Mouse (Mus musculus) erythroid progenitor cell, adult 5-6 weeks (primary cell): Measurements from ENCODE around the gene Ubxn7. TPM values are rescaled to one million over a fixed set of nuclear protein-coding genes. Genes with fewer than 3 reads are reported as not detected.
A peak's percentile ranks its signal among the peaks of the same experiment; 100 is the strongest.

ENCODE experiments used
- ATAC-seq: replicated peaks from 2 replicates; pipeline ENCODE4 v1.8.0; 2016; ENCODE audit warnings: moderate number of reproducible peaks, mild to moderate bottlenecking, moderate TSS enrichment, inconsistent platforms; ENCODE audit not compliant: poor library complexity, low FRiP score, severe bottlenecking
- total RNA-seq, 2 experiments: library from RNA; stranded (forward) in 1 of 2; stranded (reverse) in 1 of 2; fragments of 150-400 nt in 1 of 2; fragments of 186-747, 209-891 nt in 1 of 2; gene quantifications; 2 replicates each; pipeline versions ENCODE4 v1.2.3 to v1.2.4; 2015 to 2017; ENCODE audit warnings: low replicate concordance in 2 of 2

Ubxn7 gene
- total RNA-seq, 2 experiments from 2014 or later = 31.6 to 31.9 TPM

DNA sequence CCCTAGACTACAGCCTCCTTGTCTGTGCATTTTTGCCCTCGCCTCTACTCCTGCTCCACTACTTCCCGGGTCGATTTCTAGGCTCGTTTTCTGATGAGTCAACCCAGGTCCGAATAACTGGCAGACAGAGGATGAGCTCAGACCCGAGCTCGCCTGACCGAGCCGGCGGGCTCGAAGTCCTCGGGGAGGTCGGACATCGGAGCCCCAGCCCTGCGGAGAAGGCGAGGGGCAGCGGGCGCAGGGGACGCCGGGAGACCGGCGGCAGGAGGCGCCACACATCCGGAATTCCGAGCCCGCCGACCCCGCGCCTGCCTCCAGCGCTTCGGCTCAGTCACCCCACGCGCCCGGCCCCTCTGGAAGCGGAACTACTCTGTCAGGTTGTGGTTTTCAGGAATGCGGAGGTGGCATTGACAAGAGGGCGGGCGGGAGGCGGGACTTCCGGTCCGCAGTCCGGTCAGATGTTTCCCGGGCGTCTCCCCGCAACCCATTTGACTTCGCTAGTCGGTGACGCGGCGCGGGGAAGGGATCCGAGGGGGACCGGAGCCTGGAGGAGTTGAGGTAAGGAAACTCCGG is 98.5 kb downstream of the Ubxn7 start, which contains the start of gene Pcyt1a:
Pcyt1a (plus strand) TSS at position 448 of the 573 bp plus-strand sequence.
- peak; percentile 89 for ATAC-seq

GRCm38 (mm10) chr16:32431047-32431591 is 99.1 kb downstream of the Ubxn7 start:
- ATAC-seq = peak; percentile 66

DNA sequence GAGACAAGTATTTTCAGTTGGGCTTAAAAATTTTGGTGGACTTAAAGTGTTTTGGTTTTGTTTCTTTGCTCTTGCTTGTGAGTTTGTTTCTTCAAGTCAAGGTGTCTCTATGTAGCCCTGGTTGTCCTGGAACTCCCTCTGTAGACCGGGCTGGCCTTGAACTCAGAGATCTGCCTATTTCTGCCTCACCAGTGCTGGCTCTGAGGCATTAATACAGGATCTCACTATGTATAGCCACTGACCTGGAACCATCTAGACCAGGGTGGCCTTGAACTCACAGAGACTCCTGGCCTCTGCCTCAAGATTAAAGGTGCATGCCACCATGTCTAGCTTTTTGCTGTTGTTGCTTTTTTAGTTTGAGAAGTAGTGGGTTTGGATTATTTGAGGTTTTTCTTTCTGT is 99.9 kb downstream of the Ubxn7 start:
- no peak for ATAC-seq

DNA sequence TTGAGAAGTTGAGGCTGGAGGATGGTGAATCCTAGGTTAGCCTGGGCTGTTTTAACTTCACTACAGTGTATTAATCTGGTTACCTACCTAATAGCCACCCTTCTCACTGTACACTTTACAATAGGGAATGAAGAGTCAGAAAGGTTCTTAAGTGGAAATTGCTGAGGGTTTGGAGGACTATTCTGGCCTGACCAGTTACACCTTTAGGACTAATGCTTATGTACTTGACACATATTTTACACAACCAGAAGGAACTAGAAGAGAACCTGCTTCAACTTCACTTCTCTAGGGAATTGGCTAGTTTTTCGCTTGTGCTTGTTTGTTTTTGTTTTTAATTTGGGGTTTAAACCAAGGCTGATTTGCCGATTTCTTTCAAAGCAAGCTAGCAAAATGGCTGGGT is 101.1 kb downstream of the Ubxn7 start:
- ATAC-seq = no peak

DNA sequence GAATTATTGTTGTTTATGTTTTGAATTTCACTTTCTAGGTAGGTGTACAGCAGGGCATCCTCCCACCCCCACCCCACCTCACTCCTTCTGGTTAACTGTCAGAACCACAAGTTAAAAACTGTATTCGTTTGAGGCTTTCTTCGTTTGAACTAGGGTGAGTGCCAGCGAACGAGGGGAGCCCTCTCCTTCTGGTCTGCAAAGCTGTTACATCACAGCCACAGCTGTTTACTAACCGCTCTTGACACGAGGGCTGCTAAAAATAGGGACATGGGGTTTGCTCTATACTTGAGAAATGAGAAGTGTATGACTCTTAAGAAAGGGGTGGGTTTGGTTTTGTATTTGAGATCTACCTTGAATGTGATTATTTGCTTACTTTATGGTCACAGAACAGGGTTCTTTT is 102.0 kb downstream of the Ubxn7 start:
- no peak for ATAC-seq

GRCm38 (mm10) chr16:32434691-32435090 is 102.6 kb downstream of the Ubxn7 start:
- no peak for ATAC-seq

- no peak for ATAC-seq
Observed at GRCm38 (mm10) chr16:32436657-32437056, 104.6 kb downstream of the Ubxn7 start.

DNA sequence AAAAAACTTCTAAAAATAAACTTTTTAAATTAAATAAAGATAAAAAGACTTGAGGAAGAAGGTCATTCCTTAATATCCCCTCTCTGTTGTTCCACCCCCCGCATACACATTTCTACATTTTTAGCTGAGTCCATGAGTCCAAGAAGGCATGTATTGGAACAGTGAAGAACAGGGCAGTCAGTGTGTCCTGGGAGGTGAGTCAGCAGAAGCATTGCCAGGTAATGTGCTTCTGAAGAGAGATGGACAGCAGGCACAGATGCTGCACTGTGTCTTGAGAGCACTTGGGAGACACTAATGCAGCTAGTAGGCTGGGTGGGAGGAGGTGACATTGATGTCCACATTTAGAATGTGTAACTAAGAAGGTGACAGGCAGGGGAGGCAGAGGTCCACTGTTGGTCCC is 105.2 kb downstream of the Ubxn7 start:
- no peak for ATAC-seq

GRCm38 (mm10) chr16:32441432-32441831 is 109.4 kb downstream of the Ubxn7 start:
- ATAC-seq = no peak

Other genes starting within 250 kb of the Ubxn7 start
- 24.7 and 29.2 TPM in 2 replicates for gene Pigx, start 232.5 kb upstream of the Ubxn7 start, total RNA-seq (2015; ENCODE audit: low replicate concordance)
- 4.7 and 6.2 TPM in 2 replicates for gene Pigx, start 232.5 kb upstream of the Ubxn7 start, total RNA-seq (2017; ENCODE audit: low replicate concordance)
- gene Cep19, start 232.5 kb upstream of the Ubxn7 start, total RNA-seq (2015; ENCODE audit: low replicate concordance) = 8.8 and 10.5 TPM in 2 replicates
- gene Cep19, start 232.5 kb upstream of the Ubxn7 start, total RNA-seq (2017; ENCODE audit: low replicate concordance) = 2.8 and 7.4 TPM in 2 replicates
- gene Nrros, start 166.7 kb upstream of the Ubxn7 start, total RNA-seq (2015; ENCODE audit: low replicate concordance) = 26.3 and 40.7 TPM in 2 replicates
- gene Nrros, start 166.7 kb upstream of the Ubxn7 start, total RNA-seq (2017; ENCODE audit: low replicate concordance) = 8.7 and 11.8 TPM in 2 replicates
- gene Bex6, start 152.4 kb upstream of the Ubxn7 start, total RNA-seq (2015; ENCODE audit: low replicate concordance) = 6.1 and 7.1 TPM in 2 replicates
- gene Bex6, start 152.4 kb upstream of the Ubxn7 start, total RNA-seq (2017; ENCODE audit: low replicate concordance) = 3.2 TPM in 1 of 2 replicates, not detected in the other
- gene Fbxo45, start 85.1 kb upstream of the Ubxn7 start, total RNA-seq (2015; ENCODE audit: low replicate concordance) = 14.1 and 15.9 TPM in 2 replicates
- 17.5 and 18.5 TPM in 2 replicates for gene Fbxo45, start 85.1 kb upstream of the Ubxn7 start, total RNA-seq (2017; ENCODE audit: low replicate concordance)
- gene Wdr53, start 85.0 kb upstream of the Ubxn7 start, total RNA-seq (2015; ENCODE audit: low replicate concordance) = 3.2 TPM in 1 of 2 replicates, not detected in the other
- gene Wdr53, start 85.0 kb upstream of the Ubxn7 start, total RNA-seq (2017; ENCODE audit: low replicate concordance) = 7.9 and 16.9 TPM in 2 replicates
- not detected in 2 replicates for gene Smco1, start 60.8 kb upstream of the Ubxn7 start, total RNA-seq (2015; ENCODE audit: low replicate concordance)
- not detected in 2 replicates for gene Smco1, start 60.8 kb upstream of the Ubxn7 start, total RNA-seq (2017; ENCODE audit: low replicate concordance)
- 20.5 and 25.6 TPM in 2 replicates for gene Rnf168, start 54.8 kb upstream of the Ubxn7 start, total RNA-seq (2015; ENCODE audit: low replicate concordance)
- gene Rnf168, start 54.8 kb upstream of the Ubxn7 start, total RNA-seq (2017; ENCODE audit: low replicate concordance) = 47.7 and 49.8 TPM in 2 replicates
- not detected in 2 replicates for gene Tm4sf19, start 68.2 kb downstream of the Ubxn7 start, total RNA-seq (2015; ENCODE audit: low replicate concordance)
- gene Tm4sf19, start 68.2 kb downstream of the Ubxn7 start, total RNA-seq (2017; ENCODE audit: low replicate concordance) = not detected in 2 replicates
- gene Tctex1d2, start 87.4 kb downstream of the Ubxn7 start, total RNA-seq (2015; ENCODE audit: low replicate concordance) = 8.6 and 11.3 TPM in 2 replicates
- gene Tctex1d2, start 87.4 kb downstream of the Ubxn7 start, total RNA-seq (2017; ENCODE audit: low replicate concordance) = 4.8 and 11.8 TPM in 2 replicates
- 162 and 171 TPM in 2 replicates for gene Pcyt1a, start 98.7 kb downstream of the Ubxn7 start, total RNA-seq (2015; ENCODE audit: low replicate concordance)
- gene Pcyt1a, start 98.7 kb downstream of the Ubxn7 start, total RNA-seq (2017; ENCODE audit: low replicate concordance) = 278 and 335 TPM in 2 replicates
- not detected in 2 replicates for gene Slc51a, start 155.6 kb downstream of the Ubxn7 start, total RNA-seq (2015; ENCODE audit: low replicate concordance)
- gene Slc51a, start 155.6 kb downstream of the Ubxn7 start, total RNA-seq (2017; ENCODE audit: low replicate concordance) = 0.51 TPM in 1 of 2 replicates, not detected in the other
- gene Zdhhc19, start 164.0 kb downstream of the Ubxn7 start, total RNA-seq (2015; ENCODE audit: low replicate concordance) = not detected in 2 replicates
- gene Zdhhc19, start 164.0 kb downstream of the Ubxn7 start, total RNA-seq (2017; ENCODE audit: low replicate concordance) = not detected in 2 replicates